Mouse (Mus musculus) lung, postnatal 0 days (tissue): ENCODE results near the gene Mrpl28. TPM values are rescaled to one million over a fixed set of nuclear protein-coding genes. Genes with fewer than 3 reads are reported as not detected.

ENCODE experiments used
- ATAC-seq: fragments of 200-750 bp; cut with Nextera tagmentation; 2 replicates; pipeline ENCODE4 v1.8.0; 2017; ENCODE audit warnings: moderate library complexity
- DNase-seq: peaks from one replicate; pipeline ENCODE4 v3.0.0-alpha.2; 2016; ENCODE audit warnings: low spot score
- H3K27ac ChIP-seq: fragments of 300-500 bp; sonication (generic); 2 replicates; pipeline ENCODE4 v1.5.1; 2014; ENCODE audit warnings: antibody characterized with exemption, mild to moderate bottlenecking, low read length, mixed read lengths
- H3K27me3 ChIP-seq: fragments of 300-500 bp; sonication (generic); replicated peaks from 2 replicates; pipeline ENCODE4 v1.6.1; 2014; ENCODE audit warnings: low read length, mixed read lengths; ENCODE audit not compliant: insufficient read depth
- H3K36me3 ChIP-seq: fragments of 300-500 bp; sonication (generic); 2 replicates; pipeline ENCODE4 v1.6.1; 2014; ENCODE audit warnings: low read length, mixed read lengths; ENCODE audit not compliant: insufficient read depth
- H3K4me1 ChIP-seq: fragments of 300-500 bp; sonication (generic); 2 replicates; pipeline ENCODE4 v1.6.1; 2014; ENCODE audit warnings: antibody characterized with exemption, low read depth, low read length, mixed read lengths; ENCODE audit not compliant: insufficient read depth
- H3K4me2 ChIP-seq: fragments of 300-500 bp; sonication (generic); replicated peaks from 2 replicates; pipeline ENCODE4 v1.6.1; 2014; ENCODE audit warnings: low read depth, mild to moderate bottlenecking, low read length, moderate library complexity, mixed read lengths
- H3K4me3 ChIP-seq: fragments of 300-500 bp; sonication (generic); 2 replicates; pipeline ENCODE4 v1.5.1; 2014; ENCODE audit warnings: low read depth, low read length
- H3K9ac ChIP-seq: fragments of 300-500 bp; sonication (generic); replicated peaks from 2 replicates; pipeline ENCODE4 v1.6.1; 2014; ENCODE audit warnings: low read depth, mild to moderate bottlenecking
- H3K9me3 ChIP-seq: fragments of 300-500 bp; sonication (generic); 2 replicates; pipeline ENCODE4 v1.6.1; 2016; ENCODE audit warnings: low read length, mixed read lengths
- CTCF ChIP-seq: IDR thresholded peaks from 2 replicates; pipeline ENCODE4 v1.5.1; 2016; ENCODE audit warnings: antibody characterized with exemption, mild to moderate bottlenecking
- EP300 ChIP-seq: IDR thresholded peaks from 2 replicates; pipeline ENCODE4 v1.6.1; 2016; ENCODE audit warnings: antibody characterized with exemption, mild to moderate bottlenecking, control low read depth
- WGBS: fragments of 180-500 bp; shearing (Covaris S2); extraction: QIAGEN DNeasy Blood & Tissue Kit; methylation state at CpG from one replicate; pipeline ENCODE4 v1.1.7; 2014; 5-methylcytosine and 5-hydroxymethylcytosine counted together
- polyA plus RNA-seq: library from polyadenylated mRNA; unstranded; fragments of >200 nt; fragmentation: Nextera tagmentation; extraction: Ambion mirVana; gene quantifications from 2 replicates; pipeline ENCODE4 v1.2.1, GENCODE M21; 2015

The Mrpl28 gene
- 109 and 110 TPM in 2 replicates for polyA plus RNA-seq

- TF ChIP-seq CTCF: no peak
- TF ChIP-seq EP300: no peak
- peak within 1 kb of the TSS; percentile 47 for H3K27ac ChIP-seq
- peaks cover 3% of the 10 kb centered on the region for H3K36me3 ChIP-seq
- H3K9ac ChIP-seq: peak within 1 kb of the TSS; percentile 72
- peak; percentile 98 for DNase-seq
- peak within 1 kb of the TSS; percentile 87 for H3K4me2 ChIP-seq
- no peaks in the 10 kb centered on the region for H3K27me3 ChIP-seq
- no peaks in the 10 kb centered on the region for H3K9me3 ChIP-seq
- H3K4me3 ChIP-seq: peak within 1 kb of the TSS; percentile 85
- peak; percentile 96 for ATAC-seq
- H3K4me1 ChIP-seq: peaks cover 7% of the 10 kb centered on the region
- WGBS: 2% methylated on average over 30 of the region's 32 CpGs
Observed at GRCm38 (mm10) chr17:26123267-26123684, at the start of gene Mrpl28. TSS of gene Mrpl28 (plus strand) at chr17:26123500.

- Histone ChIP-seq H3K4me1 (no peaks in the 10 kb centered on the region; the same call in 1 of the 2 replicates), H3K4me3 (no peak overlapping the region), H3K36me3 (no peaks in the 10 kb centered on the region), H3K27me3 (no peaks in the 10 kb centered on the region), H3K27ac (no peak overlapping the region), H3K4me2 (no peak overlapping the region), H3K9ac (no peak overlapping the region), H3K9me3 (no peaks in the 10 kb centered on the region)
- ATAC-seq (no peak), DNase-seq (no peak)
- no peak for TF ChIP-seq EP300
- no peak for TF ChIP-seq CTCF
- 59% methylated on average over 3 of the region's 3 CpGs for WGBS
Observed at GRCm38 (mm10) chr17:26075246-26075645, 48.1 kb upstream of the Mrpl28 start.

GRCm38 (mm10) chr17:26078851-26079250 is 44.4 kb upstream of the Mrpl28 start:
- no peak overlapping the region for H3K9ac ChIP-seq
- no peak overlapping the region for H3K27ac ChIP-seq
- no peak overlapping the region for H3K4me3 ChIP-seq
- DNase-seq: no peak
- H3K4me1 ChIP-seq: no peaks in the 10 kb centered on the region
- no peaks in the 10 kb centered on the region for H3K36me3 ChIP-seq
- 63% methylated on average over 2 of the region's 2 CpGs for WGBS
- no peaks in the 10 kb centered on the region for H3K27me3 ChIP-seq
- no peak for TF ChIP-seq CTCF
- no peak for TF ChIP-seq EP300
- no peak overlapping the region for H3K4me2 ChIP-seq
- H3K9me3 ChIP-seq: no peaks in the 10 kb centered on the region
- no peak for ATAC-seq

DNA sequence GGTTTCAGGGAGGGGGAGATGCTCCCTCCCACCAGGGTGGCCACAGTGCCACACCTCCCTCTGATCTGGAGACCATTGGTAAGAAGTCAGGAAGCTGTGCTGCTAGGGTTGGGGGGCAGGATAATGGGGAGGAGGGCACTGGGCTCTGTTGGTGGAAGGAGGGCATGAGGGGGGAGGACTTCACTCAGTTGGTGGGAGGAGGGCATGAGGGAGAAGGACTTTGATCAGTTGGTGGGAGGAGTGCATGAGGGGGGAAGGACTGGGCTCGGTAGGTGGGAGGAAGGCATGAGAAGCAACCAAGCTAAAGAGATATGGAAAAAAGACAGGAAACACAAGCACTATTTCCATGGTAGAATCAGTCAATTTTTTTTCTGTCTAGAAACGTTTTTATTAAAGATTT is 42.4 kb upstream of the Mrpl28 start:
- DNase-seq (no peak), ATAC-seq (no peak)
- no peak overlapping the region for H3K4me3 ChIP-seq
- no peak overlapping the region for H3K4me2 ChIP-seq
- no peak overlapping the region for H3K27ac ChIP-seq
- no peaks in the 10 kb centered on the region for H3K4me1 ChIP-seq
- H3K36me3 ChIP-seq: no peaks in the 10 kb centered on the region
- H3K9me3 ChIP-seq: no peaks in the 10 kb centered on the region
- WGBS: 30% methylated on average over 2 of the region's 2 CpGs
- TF ChIP-seq CTCF (no peak), EP300 (no peak)
- no peaks in the 10 kb centered on the region for H3K27me3 ChIP-seq
- no peak overlapping the region for H3K9ac ChIP-seq

DNA sequence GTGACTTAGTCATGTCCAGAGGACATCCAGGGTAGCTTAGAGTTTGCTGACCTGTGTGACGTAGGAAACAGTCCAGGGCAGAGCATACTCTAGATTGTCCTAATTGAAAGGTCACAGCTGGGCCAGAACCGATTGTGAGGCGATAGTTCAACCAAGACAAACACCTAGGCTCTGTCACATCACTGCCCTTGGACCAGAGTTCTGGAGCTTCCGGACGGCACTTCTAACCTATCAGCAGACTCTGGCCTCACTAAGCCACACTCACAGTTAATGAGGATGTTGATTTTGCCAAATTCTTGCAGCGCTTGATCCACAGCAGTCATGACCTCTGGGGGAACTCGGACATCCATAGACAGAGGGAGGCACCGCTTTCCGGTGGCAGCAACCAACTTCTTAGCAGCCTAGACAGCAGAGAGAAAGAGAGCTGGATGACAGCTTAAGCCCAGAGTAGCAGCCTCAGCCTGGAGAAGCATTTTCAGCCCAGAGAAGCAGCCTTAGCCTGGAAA is 36.2 kb upstream of the Mrpl28 start:
- no peak overlapping the region for H3K4me3 ChIP-seq
- no peaks in the 10 kb centered on the region for H3K9me3 ChIP-seq
- H3K4me1 ChIP-seq: no peaks in the 10 kb centered on the region
- no peak for DNase-seq
- H3K4me2 ChIP-seq: no peak overlapping the region
- H3K27me3 ChIP-seq: no peaks in the 10 kb centered on the region
- TF ChIP-seq CTCF (no peak), EP300 (no peak)
- 82% methylated on average over 9 of the region's 9 CpGs for WGBS
- ATAC-seq: no peak
- no peak overlapping the region for H3K27ac ChIP-seq
- H3K9ac ChIP-seq: no peak overlapping the region
- no peaks in the 10 kb centered on the region for H3K36me3 ChIP-seq

GRCm38 (mm10) chr17:26089905-26090632 is 33.2 kb upstream of the Mrpl28 start, which contains the start of gene Decr2:
TSS of gene Decr2 (minus strand) at chr17:26090337.
- H3K27ac ChIP-seq: peak within 1 kb of the TSS; percentile 68
- H3K4me1 ChIP-seq: no peaks in the 10 kb centered on the region
- DNase-seq (peak; percentile 95), ATAC-seq (peak; percentile 97)
- H3K9ac ChIP-seq: peak within 1 kb of the TSS; percentile 58
- H3K9me3 ChIP-seq: no peaks in the 10 kb centered on the region
- H3K4me2 ChIP-seq: peak within 1 kb of the TSS; percentile 71
- H3K4me3 ChIP-seq: peak within 1 kb of the TSS; percentile 62
- TF ChIP-seq CTCF (peak; percentile 91), EP300 (no peak)
- 1% methylated on average over 32 of the region's 32 CpGs for WGBS
- H3K36me3 ChIP-seq: no peaks in the 10 kb centered on the region
- no peaks in the 10 kb centered on the region for H3K27me3 ChIP-seq
